Mouse (Mus musculus): ENCODE results near the gene Zfp97.
"Not testable (repeated sequence)": the region's sequence is repeated elsewhere in the genome, so short reads cannot be mapped to it uniquely, and the experiment has no call there.

The Zfp97 gene

GRCm38 (mm10) chr17:17120830-17121502 lies at the start of gene Zfp97:
Gene Zfp97 (plus strand): TSS chr17:17121415.
- in situ Hi-C loops (cut with MboI): not testable (repeated sequence)

GRCm38 (mm10) chr17:17178757-17179413 lies 57.7 kb downstream of the Zfp97 start:
- in situ Hi-C loops (cut with MboI): not testable (repeated sequence)

DNA sequence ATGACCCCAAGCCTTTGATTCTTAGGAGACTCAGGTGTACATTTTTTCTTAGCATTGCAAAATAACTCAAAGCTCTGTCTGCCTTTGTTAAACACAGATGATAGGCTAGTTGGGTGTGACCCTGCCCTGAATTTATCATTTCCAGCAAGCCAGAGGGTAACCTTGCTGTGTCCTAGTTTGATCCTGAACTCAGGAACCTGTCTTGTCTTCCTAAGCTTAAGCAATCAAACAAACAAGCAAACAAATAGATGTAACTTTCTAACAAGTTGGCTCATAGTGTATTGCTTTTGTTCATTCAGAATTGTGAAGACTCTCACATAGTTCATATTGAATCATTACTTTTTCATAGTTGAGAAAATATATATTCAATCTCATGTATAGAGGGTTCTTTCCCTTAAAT lies 73.5 kb downstream of the Zfp97 start:
- in situ Hi-C loops (cut with MboI): not testable (repeated sequence)

GRCm38 (mm10) chr17:17195178-17195577 lies 74.0 kb downstream of the Zfp97 start:
- in situ Hi-C loops (cut with MboI): no loop called here

DNA sequence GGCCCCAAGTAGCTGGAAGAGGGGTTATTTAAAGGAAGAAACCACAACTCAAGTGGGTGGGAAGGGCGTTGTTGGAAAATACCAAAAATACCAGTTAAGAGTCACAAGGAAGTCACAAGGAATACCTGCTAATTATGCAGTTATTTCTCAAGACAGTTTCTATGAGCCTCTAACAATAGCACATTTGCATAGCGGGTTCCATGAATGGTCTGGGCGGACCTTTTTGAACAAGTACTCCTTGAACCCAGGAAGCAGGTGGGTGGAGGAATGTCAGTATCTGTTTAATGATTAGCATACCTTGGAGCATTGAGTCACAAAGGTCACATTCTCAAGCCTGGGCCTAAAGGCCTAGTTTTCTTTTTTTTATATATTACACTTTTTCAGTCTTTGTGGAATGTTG lies 74.9 kb downstream of the Zfp97 start:
- in situ Hi-C loops (cut with MboI): not testable (repeated sequence)

All from mature B cell (primary cell).